ENCODE assay signal across 28 mouse cellular contexts in the genomic region with DNA sequence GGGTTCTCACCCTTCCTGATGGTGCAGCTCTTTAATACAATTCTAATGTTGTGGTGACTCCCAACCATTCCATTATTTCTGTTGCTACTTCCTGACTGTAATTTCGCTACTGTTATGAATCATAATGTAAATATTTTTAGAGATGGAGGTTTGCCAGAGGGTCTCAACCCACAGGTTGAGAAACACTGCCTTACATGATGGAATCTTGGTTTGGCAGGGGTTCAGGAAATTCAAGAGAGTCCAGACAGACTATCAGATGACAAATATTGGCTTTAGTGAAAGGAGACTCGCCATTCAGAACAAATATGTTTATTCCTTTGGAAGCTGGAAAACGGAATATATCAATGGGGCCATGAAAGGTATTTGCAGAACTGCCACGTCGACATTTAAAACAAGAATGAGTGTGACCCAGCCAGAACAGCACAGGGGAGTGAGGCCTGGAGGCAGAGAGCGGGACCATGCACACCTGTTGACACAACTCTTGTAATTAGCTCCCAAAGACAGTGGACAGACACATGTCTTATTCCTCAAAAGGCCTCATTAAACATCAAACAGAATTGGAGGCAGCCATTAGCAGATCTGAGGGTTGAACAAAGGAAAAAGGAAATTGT. TPM values are rescaled to one million over a fixed set of nuclear protein-coding genes. Genes with fewer than 3 reads are reported as not detected.
DNase-seq lines count a peak whose midpoint lies in the region; ATAC-seq lines count a peak whose summit lies in the region.
"Had no signal": no experiment of that assay in that cellular context is flagged by ENCODE, and none has a peak within 500 bp of the region (broad histone marks: within the 10 kb centered on the region; RNA-seq: fewer than 3 reads in every experiment).

No protein-coding gene starts in this region.

- H3K27me3 ChIP-seq in lung, embryonic 15.5 days: no peaks in the 10 kb centered on the region
- H3K27me3 ChIP-seq in stomach, embryonic 16.5 days (ENCODE audit: control insufficient read depth, insufficient read depth, low read length): no peaks in the 10 kb centered on the region
- H3K27me3 ChIP-seq: embryonic facial prominence, embryonic 13.5 days; forebrain, embryonic 12.5 days; kidney, embryonic 15.5 days; limb, embryonic 13.5 days; midbrain, embryonic 15.5 days; neural tube, embryonic 12.5 days had no signal

- WGBS in lung, embryonic 15.5 days: 17% methylated on average over 6 of the region's 6 CpGs
- WGBS in stomach, embryonic 16.5 days: 23% methylated on average over 6 of the region's 6 CpGs

- ATAC-seq in lung, embryonic 15.5 days (ENCODE audit: borderline replicate concordance, extremely low read depth, low FRiP score, low TSS enrichment): peak; percentile 49; the same call in 1 of the 2 replicates
- ATAC-seq in stomach, embryonic 16.5 days (ENCODE audit: insufficient read depth, low FRiP score): peak; percentile 82; the same call in 1 of the 2 replicates
- ATAC-seq: forebrain, postnatal 0 days; hindbrain, embryonic 16.5 days; midbrain, embryonic 15.5 days had no signal

- H3K36me3 ChIP-seq in lung, embryonic 15.5 days: no peaks in the 10 kb centered on the region
- no peaks in the 10 kb centered on the region for H3K36me3 ChIP-seq in stomach, embryonic 16.5 days (ENCODE audit: control insufficient read depth, insufficient read depth, low read length)
- H3K36me3 ChIP-seq: embryonic facial prominence, embryonic 13.5 days; forebrain, embryonic 12.5 days; G1E; kidney, embryonic 15.5 days; limb, embryonic 13.5 days; midbrain, embryonic 10.5 days; midbrain, embryonic 15.5 days; neural tube, embryonic 12.5 days had no signal

- H3K27ac ChIP-seq in lung, embryonic 15.5 days: peak overlapping the region; percentile 32; the same call in 1 of the 2 replicates
- peak overlapping the region; percentile 45; the same call in 1 of the 2 replicates for H3K27ac ChIP-seq in stomach, embryonic 16.5 days (ENCODE audit: low read length)
- H3K27ac ChIP-seq: embryonic facial prominence, embryonic 13.5 days; forebrain, embryonic 12.5 days; kidney, embryonic 15.5 days; layer of hippocampus, adult 2 months; limb, embryonic 13.5 days; midbrain, embryonic 10.5 days; midbrain, embryonic 15.5 days; neural tube, embryonic 12.5 days had no signal

- no peaks in the 10 kb centered on the region for H3K9me3 ChIP-seq in lung, embryonic 15.5 days
- H3K9me3 ChIP-seq in stomach, embryonic 16.5 days (replicated peaks; ENCODE audit: control insufficient read depth, low read length): no peaks in the 10 kb centered on the region
- H3K9me3 ChIP-seq: embryonic facial prominence, embryonic 13.5 days; forebrain, embryonic 12.5 days; kidney, embryonic 15.5 days; limb, embryonic 13.5 days; midbrain, embryonic 10.5 days; midbrain, embryonic 15.5 days; neural tube, embryonic 12.5 days had no signal

- no peak for DNase-seq in lung, postnatal 14 days
- DNase-seq in 3T3-L1 (ENCODE audit: low read depth, low spot score) (peak; percentile 76), NIH3T3 (ENCODE audit: low read depth) (peak; percentile 58)
- no peak for DNase-seq in retina, postnatal 1 day
- no peak for DNase-seq in natural killer cell, adult 2 months (ENCODE audit: low spot score in 2 of 2)
- DNase-seq: adrenal gland, postnatal 14 days; cerebellum, adult 11 months; cerebellum, adult 9-11 months; embryo, embryonic 11 days; forebrain, postnatal 0 days; gastrocnemius, postnatal 10 days; kidney, adult 18-20 months; kidney, postnatal 25 days; thymus, postnatal 4 days had no signal

- H3K4me3 ChIP-seq in lung, embryonic 15.5 days: no peak overlapping the region
- H3K4me3 ChIP-seq in stomach, embryonic 16.5 days (replicated peaks; ENCODE audit: low read length): no peak overlapping the region
- H3K4me3 ChIP-seq: embryonic facial prominence, embryonic 13.5 days; erythroblast, embryonic 14.5 days; forebrain, embryonic 12.5 days; kidney, embryonic 15.5 days; layer of hippocampus, adult 2 months; limb, embryonic 13.5 days; midbrain, embryonic 10.5 days; midbrain, embryonic 15.5 days; neural tube, embryonic 12.5 days had no signal

- H3K4me1 ChIP-seq in lung, embryonic 15.5 days: 0 out of 2 replicates have a peak, but pooled peaks cover 7% of the 10 kb centered on the region
- no peaks in the 10 kb centered on the region for H3K4me1 ChIP-seq in stomach, embryonic 16.5 days (ENCODE audit: control insufficient read depth, insufficient read depth, low read length)
- H3K4me1 ChIP-seq: embryonic facial prominence, embryonic 13.5 days; forebrain, embryonic 12.5 days; kidney, embryonic 15.5 days; limb, embryonic 13.5 days; midbrain, embryonic 10.5 days; midbrain, embryonic 15.5 days; neural tube, embryonic 12.5 days had no signal

- no peak overlapping the region for H3K9ac ChIP-seq in lung, embryonic 15.5 days
- H3K9ac ChIP-seq in stomach, embryonic 16.5 days (ENCODE audit: low read length): no peak overlapping the region
- H3K9ac ChIP-seq: embryonic facial prominence, embryonic 13.5 days; forebrain, embryonic 12.5 days; forebrain, postnatal 0 days; kidney, embryonic 15.5 days; limb, embryonic 13.5 days; midbrain, embryonic 15.5 days; neural tube, embryonic 12.5 days had no signal

- no peak overlapping the region for H3K4me2 ChIP-seq in lung, embryonic 15.5 days
- H3K4me2 ChIP-seq in stomach, embryonic 16.5 days (ENCODE audit: low read depth, low read length): no peak overlapping the region
- H3K4me2 ChIP-seq: embryonic facial prominence, embryonic 13.5 days; forebrain, embryonic 12.5 days; kidney, embryonic 15.5 days; limb, embryonic 13.5 days; liver, embryonic 11.5 days; midbrain, embryonic 15.5 days; neural tube, embryonic 12.5 days had no signal

RNA-seq across cellular contexts. Expression of a gene that starts 44.3 kb away (rescaled TPM):
- polyA plus RNA-seq in lung, embryonic 15.5 days (2015; fragmentation: Nextera tagmentation; extraction: Ambion mirVana): 0.09 and 0.22 TPM in 2 replicates
- polyA plus RNA-seq in stomach, embryonic 16.5 days (2015; fragmentation: Nextera tagmentation; extraction: Ambion mirVana): 1.5 and 1.9 TPM in 2 replicates
- polyA plus RNA-seq: erythroblast, embryonic 14.5 days; G1E had no signal

Comparison
In these comparisons a context has a peak if more than half of its experiments do, and no peak if none do; other contexts are left out.
1. DNase-seq: peak in 3T3-L1 (single experiment) and NIH3T3 (single experiment); none in lung, postnatal 14 days (single experiment), retina, postnatal 1 day (single experiment) and natural killer cell, adult 2 months (0 of 2).